Comparison of ENCODE assay signal across 20 mouse cellular contexts in the genomic region with DNA sequence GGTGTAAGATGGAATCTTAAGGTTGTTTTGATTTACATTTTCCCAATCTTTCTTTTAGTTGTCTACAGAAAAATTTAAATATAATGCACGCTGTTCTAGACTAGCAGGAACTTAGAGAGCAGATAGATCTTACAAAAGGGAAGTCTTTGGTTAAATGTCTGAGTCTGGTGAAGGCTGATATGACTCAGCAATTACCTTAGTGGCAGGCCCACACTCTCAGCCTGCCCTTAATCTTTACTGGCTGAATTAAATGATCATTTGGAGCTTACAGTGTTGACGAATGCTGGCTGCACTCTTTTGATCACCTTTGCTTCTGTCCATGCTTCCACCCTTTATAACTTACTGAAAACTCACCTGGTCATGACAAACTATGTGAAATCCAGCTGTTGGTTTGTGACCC. TPM values are rescaled to one million over a fixed set of nuclear protein-coding genes. Genes with fewer than 3 reads are reported as not detected.
A peak's percentile ranks its signal among the peaks of the same experiment; 100 is the strongest.
DNase-seq lines count a peak whose midpoint lies in the region; ATAC-seq and TF ChIP-seq lines count a peak whose summit lies in the region.
"Had no signal": no experiment of that assay in that cellular context is flagged by ENCODE, and none has a peak within 500 bp of the region (broad histone marks: within the 10 kb centered on the region; RNA-seq: fewer than 3 reads in every experiment).

No protein-coding gene starts in this region.

- no peak overlapping the region for H3K9ac ChIP-seq in CH12.LX (ENCODE audit: insufficient read depth, low read depth)
- no peak overlapping the region for H3K9ac ChIP-seq in liver, embryonic 12.5 days
- H3K9ac ChIP-seq: forebrain, embryonic 13.5 days had no signal

- H3K4me2 ChIP-seq in CH12.LX (ENCODE audit: insufficient read depth, low read depth, poor library complexity, severe bottlenecking), result no peak overlapping the region
- H3K4me2 ChIP-seq in liver, embryonic 12.5 days, result no peak overlapping the region
- H3K4me2 ChIP-seq: forebrain, embryonic 13.5 days had no signal

- peak; percentile 65; the same call in 1 of the 2 replicates for ATAC-seq in liver, embryonic 12.5 days
- peak; percentile 81 for ATAC-seq in megakaryocyte progenitor cell, adult 5-6 weeks (replicated peaks; ENCODE audit: poor library complexity)
- ATAC-seq: forebrain, embryonic 13.5 days had no signal

- peak; percentile 60 for DNase-seq in CH12.LX (ENCODE audit: extremely low read depth)
- peak; percentile 8 for DNase-seq in c-Kit-negative CD71-positive TER-119-positive erythroid progenitor cells, embryonic 14.5 days (ENCODE audit: low read depth, low spot score)
- DNase-seq in gastrocnemius, adult 18-20 months (ENCODE audit: low spot score), result no peak
- DNase-seq in natural killer cell, adult 2 months (ENCODE audit: low spot score in 2 of 2), result no peak
- DNase-seq in layer of hippocampus, adult 11-12 months (ENCODE audit: low spot score), result no peak
- DNase-seq: adrenal gland, postnatal 25 days; cerebellum, adult 8-10 months; gastrocnemius, postnatal 14 days; kidney, adult 8-10 months; kidney, postnatal 25 days; layer of hippocampus, adult 9-11 months; lung, postnatal 14 days; thymus, postnatal 14 days had no signal

- H3K27me3 ChIP-seq in CH12.LX (replicated peaks), result no peaks in the 10 kb centered on the region
- H3K27me3 ChIP-seq in liver, embryonic 12.5 days (replicated peaks), result no peaks in the 10 kb centered on the region
- H3K27me3 ChIP-seq: forebrain, embryonic 13.5 days had no signal

- H3K4me1 ChIP-seq in CH12.LX (ENCODE audit: control insufficient read depth in 1 of 2, insufficient read depth in 2 of 2), result peaks cover 0 to 35% of the 10 kb centered on the region in 2 experiments; a peak in 2 of 4 replicates
- H3K4me1 ChIP-seq in liver, embryonic 12.5 days, result peaks cover 17% of the 10 kb centered on the region
- H3K4me1 ChIP-seq: hindbrain, embryonic 10.5 days; limb, embryonic 10.5 days; midbrain, embryonic 10.5 days had no signal

- in situ Hi-C loops in CH12.LX (cut with MboI; ENCODE audit: low pct_ligation_motif_present, low pct_unique_long_range_greater_than_20kb, low sequenced_read_pairs), result loop anchor here (25.0 kb wide), 1 partner anchor 509 kb away; no protein-coding TSS in a partner anchor

- H3K79me2 ChIP-seq in CH12.LX (replicated peaks; ENCODE audit: control insufficient read depth, extremely low read depth, insufficient read depth, poor library complexity, severe bottlenecking), result no peaks in the 10 kb centered on the region

- dilution Hi-C loops in CH12.LX (cut with MboI; ENCODE audit: extremely low pct_ligation_motif_present, extremely low pct_unique_long_range_greater_than_20kb, low sequenced_read_pairs), result no loop called here

- TF ChIP-seq EP300 in CH12.LX (IDR thresholded peaks at IDR 0.05; ENCODE audit: low read length), result peak; percentile 80

- TF ChIP-seq RAD21 in CH12.LX (IDR thresholded peaks at IDR 0.05; ENCODE audit: low read depth, low read length), result no peak

- no peak overlapping the region for H3K4me3 ChIP-seq in CH12.LX (replicated peaks in 1 of 3; ENCODE audit: low read depth in 2 of 3, low read length in 2 of 3, poor library complexity in 1 of 3)
- H3K4me3 ChIP-seq in liver, embryonic 12.5 days, result no peak overlapping the region
- H3K4me3 ChIP-seq: forebrain, embryonic 13.5 days; hindbrain, embryonic 10.5 days; left cerebral cortex, adult 2 months; limb, embryonic 10.5 days; midbrain, embryonic 10.5 days had no signal

- no peak overlapping the region for H3K27ac ChIP-seq in CH12.LX (ENCODE audit: insufficient read depth, low read depth)
- no peak overlapping the region for H3K27ac ChIP-seq in liver, embryonic 12.5 days
- H3K27ac ChIP-seq: forebrain, embryonic 13.5 days; hindbrain, embryonic 10.5 days; left cerebral cortex, adult 2 months; limb, embryonic 10.5 days; midbrain, embryonic 10.5 days had no signal

- no peaks in the 10 kb centered on the region for H3K36me3 ChIP-seq in CH12.LX (replicated peaks in 1 of 2; ENCODE audit: control insufficient read depth in 1 of 2, insufficient read depth in 1 of 2, low read length in 1 of 2)
- no peaks in the 10 kb centered on the region for H3K36me3 ChIP-seq in liver, embryonic 12.5 days
- H3K36me3 ChIP-seq: hindbrain, embryonic 10.5 days; limb, embryonic 10.5 days; midbrain, embryonic 10.5 days had no signal

- no peak for TF ChIP-seq POLR2A in CH12.LX (IDR thresholded peaks at IDR 0.05; ENCODE audit: low read depth, low read length)

- no peaks in the 10 kb centered on the region for H3K9me3 ChIP-seq in CH12.LX (replicated peaks; ENCODE audit: low read length)
- H3K9me3 ChIP-seq in liver, embryonic 12.5 days (replicated peaks), result no peaks in the 10 kb centered on the region
- H3K9me3 ChIP-seq: forebrain, embryonic 13.5 days; hindbrain, embryonic 10.5 days; limb, embryonic 10.5 days; midbrain, embryonic 10.5 days had no signal

- TF ChIP-seq CTCF in CH12.LX (conservative IDR thresholded peaks at IDR 0.05 in 1 of 2, IDR thresholded peaks at IDR 0.05 in 1 of 2; ENCODE audit: low read depth in 2 of 2, low read length in 2 of 2), result no peak

- WGBS in liver, embryonic 12.5 days (ENCODE audit: insufficient replicate concordance), result 17% methylated on average over 2 of the region's 2 CpGs

TF ChIP-seq in CH12.LX, 34 proteins besides CTCF, POLR2A, EP300 and RAD21:
- peak; percentile 55; the same call in 1 of the 2 replicates for TF ChIP-seq JUN (IDR thresholded peaks at IDR 0.05; ENCODE audit: insufficient read depth, low read depth, low read length)
- TF ChIP-seq IRF4 (IDR thresholded peaks at IDR 0.05; ENCODE audit: low read depth, low read length), result peak; percentile 82; the same call in 1 of the 2 replicates
- TF ChIP-seq MAX (IDR thresholded peaks at IDR 0.05; ENCODE audit: low read length), result no peak
- peak; percentile 90 for TF ChIP-seq JUND (conservative IDR thresholded peaks at IDR 0.05; ENCODE audit: low read depth, low read length)
- peak; percentile 76 for TF ChIP-seq MAFK (IDR thresholded peaks at IDR 0.05; ENCODE audit: insufficient replicate concordance, low read length)
- TF ChIP-seq MXI1 (IDR thresholded peaks at IDR 0.05; ENCODE audit: low read depth, low read length), result no peak
- no peak for TF ChIP-seq TBP (conservative IDR thresholded peaks at IDR 0.05; ENCODE audit: low read depth, low read length)

RNA-seq across cellular contexts. Expression of a gene that starts 17.1 kb away (rescaled TPM):
- 0.08 and 0.13 TPM in 2 replicates for total RNA-seq in CH12.LX (2012; rRNA removed)
- total RNA-seq in CH12.LX (2014; rRNA removed), result 0.32 and 0.39 TPM in 2 replicates
- polyA plus RNA-seq in CH12.LX (2012; ENCODE audit: insufficient read length, low read depth), result 0.31 and 0.50 TPM in 2 replicates
- 0.17 and 0.19 TPM in 2 replicates for polyA plus RNA-seq in liver, embryonic 12.5 days (2016; fragmentation: Nextera tagmentation; extraction: Ambion mirVana)
- total RNA-seq in megakaryocyte progenitor cell, adult 5-6 weeks (2015), result 0.99 and 1.0 TPM in 2 replicates
- total RNA-seq in megakaryocyte progenitor cell, adult 5-6 weeks (2017), result 0.21 and 1.3 TPM in 2 replicates
- 10 to 100 TPM; 37.6 to 41.1 TPM for total RNA-seq in gastrocnemius, adult 18-20 months (2021)

Comparison
In these comparisons a context has a peak if more than half of its experiments do, and no peak if none do; other contexts are left out.
1. DNase-seq: peak in CH12.LX (single experiment) and c-Kit-negative CD71-positive TER-119-positive erythroid progenitor cells, embryonic 14.5 days (single experiment); none in gastrocnemius, adult 18-20 months (single experiment), natural killer cell, adult 2 months (0 of 2) and layer of hippocampus, adult 11-12 months (single experiment).
2. RNA of a gene that starts 17.1 kb away (total RNA-seq): 37.6 to 41.1 TPM in gastrocnemius, adult 18-20 months; 0.21 to 1.3 TPM in megakaryocyte progenitor cell, adult 5-6 weeks and 0.08 to 0.39 TPM in CH12.LX; every median in the first group is over 10 times any median in the second.